Mouse (Mus musculus): ENCODE data around the gene Chmp2b. TPM values are rescaled to one million over a fixed set of nuclear protein-coding genes. Genes with fewer than 3 reads are reported as not detected.

Gene Chmp2b
- polyA plus RNA-seq (2015; fragmentation: Nextera tagmentation; extraction: Ambion mirVana): 96.8 and 101 TPM in 2 replicates

GRCm38 (mm10) chr16:65561963-65562863, at the start of gene Chmp2b:
TSS of gene Chmp2b (minus strand) at chr16:65562726.
- no peaks in the 10 kb centered on the region for H3K27me3 ChIP-seq (replicated peaks)
- no peaks in the 10 kb centered on the region for H3K36me3 ChIP-seq (replicated peaks)
- peak; percentile 97 for ATAC-seq (replicated peaks)
- H3K4me1 ChIP-seq: peaks cover 12% of the 10 kb centered on the region
- peak within 1 kb of the TSS; percentile 78 for H3K9ac ChIP-seq
- H3K27ac ChIP-seq: peak within 1 kb of the TSS; percentile 82
- no peaks in the 10 kb centered on the region for H3K9me3 ChIP-seq
- H3K4me3 ChIP-seq: peak within 1 kb of the TSS; percentile 98
- WGBS: under 1% methylated on average over 69 of the region's 69 CpGs
- peak within 1 kb of the TSS; percentile 83 for H3K4me2 ChIP-seq

GRCm38 (mm10) chr16:65611678-65612077, 49.2 kb upstream of the Chmp2b start:
- H3K4me1 ChIP-seq: no peaks in the 10 kb centered on the region
- no peaks in the 10 kb centered on the region for H3K27me3 ChIP-seq (replicated peaks)
- no peak for ATAC-seq (replicated peaks)
- H3K36me3 ChIP-seq (replicated peaks): no peaks in the 10 kb centered on the region
- H3K9ac ChIP-seq: no peak overlapping the region
- H3K9me3 ChIP-seq: no peaks in the 10 kb centered on the region
- H3K4me3 ChIP-seq: no peak overlapping the region
- H3K27ac ChIP-seq: no peak overlapping the region
- 100% methylated on average over 1 of the region's 1 CpGs for WGBS
- no peak overlapping the region for H3K4me2 ChIP-seq

- no peaks in the 10 kb centered on the region for H3K27me3 ChIP-seq (replicated peaks)
- no peaks in the 10 kb centered on the region for H3K36me3 ChIP-seq (replicated peaks)
- no peaks in the 10 kb centered on the region for H3K4me1 ChIP-seq
- no peak overlapping the region for H3K4me3 ChIP-seq
- no peak overlapping the region for H3K9ac ChIP-seq
- no peak overlapping the region for H3K27ac ChIP-seq
- no peaks in the 10 kb centered on the region for H3K9me3 ChIP-seq
- ATAC-seq (replicated peaks): no peak
- H3K4me2 ChIP-seq: no peak overlapping the region
- WGBS: 87% methylated on average over 4 of the region's 4 CpGs
These were observed 38.3 kb upstream of the Chmp2b start for GRCm38 (mm10) chr16:65600798-65601197.

GRCm38 (mm10) chr16:65586111-65586865, 23.8 kb upstream of the Chmp2b start:
- Histone ChIP-seq H3K9me3 (no peaks in the 10 kb centered on the region), H3K4me1 (no peaks in the 10 kb centered on the region), H3K9ac (no peak overlapping the region), H3K4me2 (no peak overlapping the region), H3K27ac (no peak overlapping the region), H3K4me3 (no peak overlapping the region), H3K27me3 (replicated peaks) (no peaks in the 10 kb centered on the region), H3K36me3 (replicated peaks) (no peaks in the 10 kb centered on the region)
- no peak for ATAC-seq (replicated peaks)
- 53% methylated on average over 7 of the region's 7 CpGs for WGBS

GRCm38 (mm10) chr16:65585699-65586098, 23.2 kb upstream of the Chmp2b start:
- H3K27ac ChIP-seq: no peak overlapping the region
- WGBS: 91% methylated on average over 2 of the region's 2 CpGs
- no peak for ATAC-seq (replicated peaks)

DNA sequence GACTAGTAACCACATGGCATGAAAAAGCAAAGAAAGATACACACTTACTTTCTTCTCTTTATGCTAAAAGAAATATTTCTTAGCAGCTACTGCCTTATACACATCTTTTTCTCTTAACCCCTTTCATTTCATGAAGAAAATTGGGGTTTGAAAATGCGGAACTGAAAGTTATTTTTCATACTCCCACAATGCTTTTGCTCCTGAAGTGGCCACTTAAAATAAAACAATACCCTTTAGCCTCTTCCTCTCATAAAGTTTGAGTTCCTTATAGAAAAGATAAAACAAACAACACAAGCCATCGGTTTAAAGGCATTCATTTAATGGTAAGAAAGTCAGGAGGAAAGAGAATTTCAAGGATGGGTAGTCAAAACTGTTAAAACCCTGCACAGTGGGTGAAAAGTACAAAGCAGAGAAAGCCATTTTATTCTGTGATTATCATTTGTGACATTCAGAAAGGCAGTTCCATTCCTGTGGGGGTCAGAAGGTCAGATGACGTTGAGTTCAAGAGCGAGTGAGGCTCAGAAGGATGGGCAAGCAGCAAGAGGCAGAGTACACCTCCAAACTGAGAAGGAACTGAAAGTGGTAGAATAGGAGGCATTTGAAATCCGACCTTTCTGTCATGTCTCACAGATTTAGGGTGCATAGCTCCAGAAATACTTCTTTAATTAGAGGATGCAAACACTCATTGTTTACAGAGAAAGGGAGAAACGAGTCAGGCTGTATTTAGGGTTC, 14.9 kb upstream of the Chmp2b start:
- Histone ChIP-seq H3K4me1 (no peaks in the 10 kb centered on the region), H3K27ac (no peak overlapping the region), H3K27me3 (replicated peaks) (no peaks in the 10 kb centered on the region), H3K9me3 (no peaks in the 10 kb centered on the region), H3K4me3 (no peak overlapping the region), H3K36me3 (replicated peaks) (no peaks in the 10 kb centered on the region), H3K4me2 (no peak overlapping the region), H3K9ac (no peak overlapping the region)
- 34% methylated on average over 6 of the region's 6 CpGs for WGBS
- no peak for ATAC-seq (replicated peaks)

More at GRCm38 (mm10) chr16:65585699-65586098, 23.2 kb upstream of the Chmp2b start:
- Histone ChIP-seq H3K4me1 (no peaks in the 10 kb centered on the region), H3K27me3 (replicated peaks) (no peaks in the 10 kb centered on the region), H3K4me2 (no peak overlapping the region), H3K9ac (no peak overlapping the region), H3K36me3 (replicated peaks) (no peaks in the 10 kb centered on the region), H3K4me3 (no peak overlapping the region), H3K9me3 (no peaks in the 10 kb centered on the region)

DNA sequence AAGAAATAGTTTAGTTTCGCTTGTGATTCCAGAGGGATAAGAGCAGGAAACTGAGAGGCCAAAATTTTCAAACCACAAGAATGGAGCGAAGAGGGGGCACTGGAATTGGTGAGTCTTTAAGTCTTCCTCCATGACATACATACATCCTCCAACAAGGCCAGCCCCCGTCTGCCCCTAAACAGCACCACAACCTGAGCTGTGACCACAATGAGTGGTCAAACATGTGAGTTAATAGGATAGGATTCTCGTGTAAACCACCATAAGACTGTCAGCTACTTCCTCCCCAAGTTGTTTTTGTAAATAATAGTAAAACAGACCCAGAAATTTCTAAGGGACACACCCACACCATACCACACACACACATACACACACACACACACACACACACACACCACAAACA, 6.3 kb upstream of the Chmp2b start:
- 82% methylated on average over 4 of the region's 4 CpGs for WGBS
- no peaks in the 10 kb centered on the region for H3K9me3 ChIP-seq
- H3K27me3 ChIP-seq (replicated peaks): no peaks in the 10 kb centered on the region
- no peak overlapping the region for H3K4me2 ChIP-seq
- no peak overlapping the region for H3K27ac ChIP-seq
- H3K36me3 ChIP-seq (replicated peaks): no peaks in the 10 kb centered on the region
- no peak overlapping the region for H3K4me3 ChIP-seq
- no peaks in the 10 kb centered on the region for H3K4me1 ChIP-seq
- no peak overlapping the region for H3K9ac ChIP-seq
- no peak for ATAC-seq (replicated peaks)

GRCm38 (mm10) chr16:65564951-65565350, 2.4 kb upstream of the Chmp2b start:
- Histone ChIP-seq H3K4me3 (no peak overlapping the region), H3K4me2 (no peak overlapping the region), H3K27ac (no peak overlapping the region), H3K9me3 (no peaks in the 10 kb centered on the region), H3K4me1 (peaks cover 12% of the 10 kb centered on the region), H3K36me3 (replicated peaks) (no peaks in the 10 kb centered on the region), H3K9ac (no peak overlapping the region), H3K27me3 (replicated peaks) (no peaks in the 10 kb centered on the region)
- no peak for ATAC-seq (replicated peaks)
- WGBS: 95% methylated on average over 1 of the region's 1 CpGs

GRCm38 (mm10) chr16:65564306-65564705, 1.8 kb upstream of the Chmp2b start:
- 79% methylated on average over 8 of the region's 8 CpGs for WGBS
- ATAC-seq (replicated peaks): no peak
- H3K9me3 ChIP-seq: no peaks in the 10 kb centered on the region

DNA sequence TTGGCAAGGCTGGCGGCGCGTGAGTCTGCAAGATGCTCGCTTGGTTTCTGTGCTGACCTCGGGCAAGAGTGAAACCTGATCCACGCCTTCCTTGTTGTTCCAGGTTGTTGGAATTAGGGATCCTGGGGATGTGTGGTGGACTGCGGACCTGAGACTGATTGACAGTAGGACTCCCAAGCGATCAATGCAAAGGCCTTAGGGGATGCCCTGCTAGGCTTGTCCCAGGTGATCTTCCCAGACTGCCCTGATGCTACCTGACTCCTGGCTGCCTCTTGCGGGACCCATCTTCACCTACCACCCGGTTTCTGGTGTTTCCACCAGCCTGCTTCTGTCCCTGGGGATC, 309 bp upstream of the Chmp2b start:
- Histone ChIP-seq H3K4me2 (peak overlapping the region; percentile 83), H3K4me1 (peaks cover 12% of the 10 kb centered on the region), H3K27ac (peak overlapping the region; percentile 82), H3K36me3 (replicated peaks) (no peaks in the 10 kb centered on the region), H3K9ac (peak overlapping the region; percentile 78), H3K4me3 (peak overlapping the region; percentile 98), H3K9me3 (no peaks in the 10 kb centered on the region), H3K27me3 (replicated peaks) (no peaks in the 10 kb centered on the region)
- WGBS: under 1% methylated on average over 10 of the region's 10 CpGs
- ATAC-seq (replicated peaks): peak; percentile 81

More at GRCm38 (mm10) chr16:65564306-65564705, 1.8 kb upstream of the Chmp2b start:
- H3K9ac ChIP-seq: no peak overlapping the region
- no peaks in the 10 kb centered on the region for H3K27me3 ChIP-seq (replicated peaks)
- H3K4me3 ChIP-seq: no peak overlapping the region
- no peak overlapping the region for H3K27ac ChIP-seq
- H3K4me1 ChIP-seq: peaks cover 12% of the 10 kb centered on the region
- no peak overlapping the region for H3K4me2 ChIP-seq
- no peaks in the 10 kb centered on the region for H3K36me3 ChIP-seq (replicated peaks)

- peak overlapping the region; percentile 78 for H3K9ac ChIP-seq
- H3K36me3 ChIP-seq (replicated peaks): no peaks in the 10 kb centered on the region
- H3K4me1 ChIP-seq: peaks cover 12% of the 10 kb centered on the region
- peak; percentile 45 for ATAC-seq (replicated peaks)
- no peaks in the 10 kb centered on the region for H3K9me3 ChIP-seq
- H3K27me3 ChIP-seq (replicated peaks): no peaks in the 10 kb centered on the region
- peak overlapping the region; percentile 83 for H3K4me2 ChIP-seq
- H3K4me3 ChIP-seq: peak overlapping the region; percentile 98
- H3K27ac ChIP-seq: no peak overlapping the region
- WGBS: 12% methylated on average over 8 of the region's 8 CpGs
These were observed 1.2 kb downstream of the Chmp2b start for GRCm38 (mm10) chr16:65560996-65561962.
